Mouse (Mus musculus) layer of hippocampus, adult 2 months (tissue): ENCODE data around the gene Reg2. TPM values are rescaled to one million over a fixed set of nuclear protein-coding genes. Genes with fewer than 3 reads are reported as not detected.
"Not testable (repeated sequence)": the region's sequence is repeated elsewhere in the genome, so short reads cannot be mapped to it uniquely, and the experiment has no call there.

ENCODE experiments used
- DNase-seq, 2 experiments: peaks; one replicate each; pipeline ENCODE4 v3.0.0; 2022; ENCODE audit warnings: low spot score in 2 of 2
- H3K27ac ChIP-seq: fragments of 200-600 bp; 2 replicates; pipeline ENCODE4 v1.8.1; 2022
- H3K4me3 ChIP-seq: fragments of 200-600 bp; 2 replicates; pipeline ENCODE4 v1.8.1; 2022; ENCODE audit warnings: mild to moderate bottlenecking
- CTCF ChIP-seq: fragments of 200-600 bp; conservative IDR thresholded peaks from 2 replicates; pipeline ENCODE4 v1.8.1; 2022; ENCODE audit warnings: antibody characterized with exemption, mild to moderate bottlenecking, moderate library complexity
- long read RNA-seq, 2 experiments: library from polyadenylated mRNA; stranded (forward); transcript quantifications; one replicate each; pipeline ENCODE4 v2.0.0; 2021; ENCODE audit warnings: borderline mapping rate in 2 of 2
- total RNA-seq, 2 experiments: library from RNA; stranded (reverse); gene quantifications; 2 replicates each; pipeline ENCODE4 v1.2.3; 2021

The Reg2 gene
- total RNA-seq: not detected
- long read RNA-seq, experiment 1: 0 reads
- long read RNA-seq, experiment 2: 0 reads

DNA sequence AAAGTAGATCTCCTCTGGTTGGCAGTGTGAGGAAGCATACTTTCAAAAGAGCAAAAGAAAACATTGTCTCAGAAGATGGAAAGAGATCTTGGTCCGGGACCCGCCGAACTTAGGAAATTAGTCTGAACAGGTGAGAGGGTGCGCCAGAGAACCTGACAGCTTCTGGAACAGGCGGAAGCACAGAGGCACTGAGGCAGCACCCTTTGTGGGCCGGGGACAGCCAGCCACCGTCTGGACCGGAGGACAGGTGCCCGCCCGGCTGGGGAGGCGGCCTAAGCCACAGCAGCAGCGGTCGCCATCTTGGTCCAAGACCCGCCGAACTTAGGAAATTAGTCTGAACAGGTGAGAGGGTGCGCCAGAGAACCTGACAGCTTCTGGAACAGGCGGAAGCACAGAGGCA is at the start of gene Reg2:
Gene Reg2 (plus strand): TSS at position 301 of the 400 bp plus-strand sequence.
- H3K27ac ChIP-seq, H3K4me3 ChIP-seq, DNase-seq: not testable (repeated sequence)

DNA sequence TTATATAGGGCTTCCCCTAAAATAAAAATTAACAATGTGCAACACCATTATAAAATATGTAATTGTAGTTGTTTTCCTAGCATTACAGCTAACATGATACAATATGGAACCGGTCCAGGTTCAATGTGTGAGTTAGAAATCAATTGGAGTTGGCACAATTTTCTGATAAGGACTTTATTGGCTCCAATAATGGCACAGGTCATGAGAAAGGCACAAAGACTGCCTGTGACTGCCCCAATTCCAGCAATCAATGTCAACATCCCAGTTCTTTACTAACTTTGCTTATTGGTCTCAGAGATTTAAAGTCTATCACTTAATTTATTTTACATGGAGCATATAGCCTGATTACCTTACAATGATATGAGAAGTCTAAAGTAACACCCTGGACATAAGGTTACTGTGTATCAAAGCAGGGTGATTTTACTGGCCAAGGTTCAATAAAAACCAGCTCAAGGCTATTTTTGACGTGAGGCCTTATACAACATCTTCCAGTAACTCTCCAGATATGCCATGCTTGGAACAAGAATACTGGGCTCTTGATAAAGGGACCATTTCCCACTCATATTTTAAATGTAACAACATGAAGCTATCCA is 33.4 kb upstream of the Reg2 start:
- no peak overlapping the region for H3K4me3 ChIP-seq
- no peak for TF ChIP-seq CTCF
- no peak overlapping the region for H3K27ac ChIP-seq
- DNase-seq: no peak

- H3K27ac ChIP-seq: no peak within 1 kb of the TSS
- no peak within 1 kb of the TSS for H3K4me3 ChIP-seq
- TF ChIP-seq CTCF: no peak
- no peak for DNase-seq
These were observed 25.1 kb upstream of the Reg2 start, which contains the start of gene Reg3b for GRCm38 (mm10) chr6:78370357-78370756. TSS of gene Reg3b (plus strand) at chr6:78370657.

DNA sequence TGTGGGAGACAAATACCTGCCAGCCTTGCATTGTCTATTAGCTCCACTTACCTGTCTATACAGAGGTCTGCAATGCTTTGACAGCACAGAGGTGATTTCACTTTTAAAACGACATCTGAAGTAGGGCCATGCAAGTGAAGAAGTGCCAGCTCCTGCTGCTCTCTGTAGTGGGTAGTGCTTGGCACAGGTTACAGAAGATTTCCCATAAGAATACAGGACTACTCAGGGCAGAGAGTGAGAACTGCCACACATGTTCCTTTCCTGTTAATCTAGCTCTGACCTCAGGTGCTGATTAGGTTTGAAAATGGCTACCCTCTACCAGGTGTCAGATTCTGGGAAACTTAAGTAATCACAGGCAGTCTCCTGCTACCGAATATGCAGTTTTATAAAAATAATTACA is 16.7 kb upstream of the Reg2 start, which contains the start of gene Reg3d:
Gene Reg3d (minus strand): TSS at position 101 of the 400 bp plus-strand sequence.
- DNase-seq: no peak
- no peak for TF ChIP-seq CTCF
- no peak within 1 kb of the TSS for H3K27ac ChIP-seq
- no peak within 1 kb of the TSS for H3K4me3 ChIP-seq

- Histone ChIP-seq H3K4me3 (no peak within 1 kb of the TSS), H3K27ac (no peak within 1 kb of the TSS)
- no peak for TF ChIP-seq CTCF
- no peak for DNase-seq
These were observed 15.0 kb upstream of the Reg2 start, which contains the start of gene Reg3a for GRCm38 (mm10) chr6:78380409-78380808. TSS of gene Reg3a (plus strand) at chr6:78380709.

GRCm38 (mm10) chr6:78385609-78386008 is 9.8 kb upstream of the Reg2 start:
- Histone ChIP-seq H3K27ac (no peak overlapping the region), H3K4me3 (no peak overlapping the region)
- no peak for DNase-seq
- TF ChIP-seq CTCF: no peak

DNA sequence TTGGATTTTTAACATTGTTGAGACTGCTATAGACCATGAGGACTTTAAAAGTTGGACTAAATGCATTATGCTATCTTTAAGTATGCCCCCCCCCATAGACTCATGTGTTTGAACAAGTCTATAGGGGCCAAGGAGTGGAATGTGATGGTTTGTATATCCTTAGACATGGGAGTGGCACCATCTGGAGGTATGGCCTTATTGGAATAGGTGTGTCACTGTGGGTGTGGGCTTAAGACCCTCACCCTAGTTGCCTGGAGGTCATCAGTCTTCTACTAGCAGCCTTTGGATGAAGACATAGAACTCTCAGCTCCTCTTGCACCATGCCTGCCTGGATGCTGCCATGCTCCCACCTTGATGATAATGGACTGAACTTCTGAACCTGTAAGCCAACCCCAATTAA is 27.0 kb downstream of the Reg2 start, which contains the start of gene Reg1:
Gene Reg1 (plus strand): TSS at position 301 of the 400 bp plus-strand sequence.
- DNase-seq, H3K4me3 ChIP-seq, H3K27ac ChIP-seq: not testable (repeated sequence)

- no peak for TF ChIP-seq CTCF
These were observed 30.1 kb downstream of the Reg2 start for GRCm38 (mm10) chr6:78425497-78425896.

GRCm38 (mm10) chr6:78447202-78447601 is 51.8 kb downstream of the Reg2 start:
- no peak for TF ChIP-seq CTCF
- Histone ChIP-seq H3K27ac (no peak overlapping the region), H3K4me3 (no peak overlapping the region)
- DNase-seq: no peak

More at GRCm38 (mm10) chr6:78425497-78425896, 30.1 kb downstream of the Reg2 start:
- Histone ChIP-seq H3K4me3 (no peak overlapping the region), H3K27ac (no peak overlapping the region)
- no peak for DNase-seq

- no peak for TF ChIP-seq CTCF
These were observed 53.0 kb downstream of the Reg2 start for GRCm38 (mm10) chr6:78448409-78448808.

DNA sequence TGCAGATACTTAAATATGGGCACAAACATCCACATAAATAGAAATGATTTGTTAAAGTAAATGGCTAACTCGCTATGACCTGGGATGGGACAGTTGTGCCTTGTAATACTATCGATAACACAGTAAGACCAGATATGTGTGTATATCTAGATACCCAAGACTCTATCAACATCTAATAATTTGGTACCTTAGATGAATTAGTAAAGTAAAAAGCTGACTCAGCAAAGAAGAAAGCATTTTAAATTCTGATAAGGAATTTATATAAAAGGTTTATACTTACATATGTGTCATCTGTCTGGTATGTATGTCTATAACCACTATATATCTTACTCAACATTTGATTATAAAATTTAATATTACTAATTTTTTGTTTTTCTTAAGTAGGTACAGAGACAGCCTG is 57.4 kb downstream of the Reg2 start:
- no peak for DNase-seq
- Histone ChIP-seq H3K27ac (no peak overlapping the region), H3K4me3 (no peak overlapping the region)
- no peak for TF ChIP-seq CTCF

More at GRCm38 (mm10) chr6:78448409-78448808, 53.0 kb downstream of the Reg2 start:
- H3K27ac ChIP-seq: no peak overlapping the region
- no peak for DNase-seq
- no peak overlapping the region for H3K4me3 ChIP-seq

Other genes starting within 250 kb of the Reg2 start
- gene Reg3b, start 25.0 kb upstream of the Reg2 start, total RNA-seq: not detected
- not detected for gene Reg3d, start 16.8 kb upstream of the Reg2 start, total RNA-seq
- gene Reg3a, start 14.9 kb upstream of the Reg2 start, total RNA-seq: not detected
- not detected for gene Reg1, start 27.1 kb downstream of the Reg2 start, total RNA-seq
- not detected for gene Reg3g, start 73.2 kb downstream of the Reg2 start, total RNA-seq